Mouse (Mus musculus) hindbrain, embryonic 16.5 days (tissue): Measurements from ENCODE around the gene Loxl3. TPM values are rescaled to one million over a fixed set of nuclear protein-coding genes. Genes with fewer than 3 reads are reported as not detected.
A peak's percentile ranks its signal among the peaks of the same experiment; 100 is the strongest.

Experiments used
- microRNA counts: library from miRNA; unstranded; fragments of <30 nt; microRNA quantifications from one replicate; lab custom pipeline; 2016
- microRNA-seq: library from miRNA; unstranded; fragments of <30 nt; microRNA quantifications from one replicate; pipeline ENCODE4, GENCODE M21; 2017
- polyA plus RNA-seq: library from polyadenylated mRNA; unstranded; fragments of >200 nt; fragmentation: Nextera tagmentation; extraction: Ambion mirVana; gene quantifications from 2 replicates; pipeline ENCODE4 v1.2.1, GENCODE M21; 2015

Loxl3 gene
- polyA plus RNA-seq, 1 experiment from 2014 or later, result 7.1 TPM

MicroRNAs within 50 kb of the gene (microRNA counts, 519-probe panel; counts per million panel counts)
- 1,875 counts per million, percentile 22 among the panel's probes with 10 or more counts for microRNA mmu-miR-3470a+mmu-miR-3470b (lab: Ali Mortazavi, UCI)

Small RNA genes within 50 kb of the gene (microRNA-seq; reads per million reads assigned to microRNA genes)
- gene Mir3470a, result not detected
- gene Mir7040, result not detected

Other genes starting within 250 kb of the Loxl3 start
- gene Sema4f, start 94.4 kb upstream of the Loxl3 start, polyA plus RNA-seq, result 21.9 and 24.8 TPM in 2 replicates
- 0.41 TPM in 1 of 2 replicates, not detected in the other for gene M1ap, start 87.3 kb upstream of the Loxl3 start, polyA plus RNA-seq
- gene Dok1, start 702 bp upstream of the Loxl3 start, polyA plus RNA-seq, result 2.1 and 2.2 TPM in 2 replicates
- gene Aup1, start 20.3 kb downstream of the Loxl3 start, polyA plus RNA-seq, result 179 and 193 TPM in 2 replicates
- 85.6 and 88.5 TPM in 2 replicates for gene Htra2, start 21.1 kb downstream of the Loxl3 start, polyA plus RNA-seq
- 0.28 and 0.71 TPM in 2 replicates for gene Dqx1, start 23.7 kb downstream of the Loxl3 start, polyA plus RNA-seq
- gene Tlx2, start 36.1 kb downstream of the Loxl3 start, polyA plus RNA-seq, result 0.16 and 0.40 TPM in 2 replicates
- 45.2 and 48.8 TPM in 2 replicates for gene Pcgf1, start 43.7 kb downstream of the Loxl3 start, polyA plus RNA-seq
- gene Lbx2, start 52.2 kb downstream of the Loxl3 start, polyA plus RNA-seq, result not detected in 2 replicates
- 4.2 and 6.1 TPM in 2 replicates for gene Ccdc142, start 67.4 kb downstream of the Loxl3 start, polyA plus RNA-seq
- gene Gm42688, start 67.4 kb downstream of the Loxl3 start, polyA plus RNA-seq, result 4.9 TPM in 2 replicates
- gene Mrpl53, start 74.9 kb downstream of the Loxl3 start, polyA plus RNA-seq, result 107 and 117 TPM in 2 replicates
- gene Mogs, start 81.3 kb downstream of the Loxl3 start, polyA plus RNA-seq, result 6.4 and 21.1 TPM in 2 replicates
- gene Wbp1, start 87.4 kb downstream of the Loxl3 start, polyA plus RNA-seq, result 146 and 148 TPM in 2 replicates
- 13.5 and 14.7 TPM in 2 replicates for gene Ino80b, start 91.3 kb downstream of the Loxl3 start, polyA plus RNA-seq
- gene Rtkn, start 101.3 kb downstream of the Loxl3 start, polyA plus RNA-seq, result 18.9 and 20.3 TPM in 2 replicates
- gene Wdr54, start 122.2 kb downstream of the Loxl3 start, polyA plus RNA-seq, result 19.3 and 21.1 TPM in 2 replicates
- gene 1700003E16Rik, start 122.2 kb downstream of the Loxl3 start, polyA plus RNA-seq, result 11.0 and 12.9 TPM in 2 replicates
- gene Dctn1, start 131.7 kb downstream of the Loxl3 start, polyA plus RNA-seq, result 155 and 167 TPM in 2 replicates
- gene Slc4a5, start 185.7 kb downstream of the Loxl3 start, polyA plus RNA-seq, result 2.5 and 2.8 TPM in 2 replicates